Mouse (Mus musculus) left cerebral cortex, adult 9 months (tissue): ENCODE data around the gene Ficd.

Source experiments
- DNase-seq, 2 experiments: peaks; one replicate each; pipeline ENCODE4 v3.0.0; 2022; ENCODE audit warnings: low spot score in 2 of 2

Gene Ficd

DNA sequence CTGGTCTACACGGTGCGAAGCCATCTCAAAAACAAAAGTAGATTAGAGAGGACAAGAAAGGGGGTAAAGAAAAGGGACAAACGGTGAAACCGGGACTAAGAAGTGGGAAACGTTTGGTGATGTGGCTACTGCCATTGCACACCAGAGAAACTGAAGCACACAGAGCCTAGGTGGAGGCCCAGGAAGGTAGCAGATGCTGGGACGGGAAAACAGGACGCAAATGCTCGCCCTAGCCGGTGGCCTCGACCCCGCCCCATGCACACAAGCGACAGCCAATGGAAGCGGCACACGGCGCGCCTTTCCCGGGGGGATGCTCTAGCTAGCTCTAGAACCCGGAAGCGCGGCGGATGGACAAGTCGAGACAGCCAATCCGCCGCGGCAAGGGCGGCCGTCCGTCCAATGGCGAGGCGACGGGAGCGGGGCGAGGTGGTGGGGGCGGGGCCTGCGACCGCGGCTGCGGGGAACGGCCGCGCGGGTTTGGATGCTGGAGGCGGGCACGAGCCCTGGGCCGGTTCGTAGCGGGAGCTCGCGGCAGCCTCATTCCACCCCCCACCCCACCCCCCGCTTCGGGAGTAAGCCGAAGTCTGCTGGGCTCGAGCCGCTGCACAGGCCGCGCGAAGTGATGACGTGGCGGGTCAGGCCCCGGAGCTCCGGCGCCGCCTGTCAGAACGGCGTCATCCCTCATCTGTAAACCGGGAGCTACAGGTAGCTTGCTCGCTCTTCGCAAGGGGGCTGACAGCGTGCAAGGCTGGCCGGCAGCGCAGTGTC lies at the start of gene Ficd:
TSS of gene Ficd (plus strand) at position 459 of the 768 bp plus-strand sequence.
- peak; percentile 80 to 89 for DNase-seq

GRCm38 (mm10) chr5:113687514-113687913 lies 48.1 kb upstream of the Ficd start:
- no peak for DNase-seq

GRCm38 (mm10) chr5:113690069-113690548 lies 45.5 kb upstream of the Ficd start:
- no peak for DNase-seq

- no peak for DNase-seq
Measured at GRCm38 (mm10) chr5:113690866-113691265, 44.7 kb upstream of the Ficd start.

DNA sequence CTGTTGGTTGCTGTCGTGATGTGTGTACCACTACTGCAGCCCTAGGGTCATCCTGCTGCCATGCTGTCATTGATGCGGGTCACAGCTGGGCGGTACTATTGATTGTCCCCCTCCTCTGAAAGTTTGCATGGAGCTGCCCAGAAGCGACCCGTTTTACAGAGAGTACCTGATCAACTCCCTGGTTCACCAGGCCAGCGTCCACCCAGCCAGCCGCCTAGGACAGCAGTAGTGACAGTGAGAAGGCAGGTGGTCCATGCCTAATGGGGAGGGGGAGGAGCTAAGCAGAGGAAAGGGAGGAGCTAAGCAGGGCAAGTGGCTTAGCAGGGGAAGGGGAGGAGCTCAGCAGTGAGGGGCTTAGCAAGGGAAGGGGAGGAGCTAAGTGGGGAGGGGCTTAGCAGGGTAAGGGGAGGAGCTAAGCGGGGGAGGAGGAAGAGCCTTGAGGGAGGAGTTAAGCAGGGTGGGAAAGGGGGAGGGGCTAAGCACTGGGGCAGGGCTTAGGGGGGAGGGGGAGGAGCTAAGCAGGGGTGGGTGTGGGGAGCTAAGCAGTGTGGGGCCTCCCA lies 42.3 kb upstream of the Ficd start:
- DNase-seq, result no peak

- no peak for DNase-seq
Measured at GRCm38 (mm10) chr5:113694000-113694399, 41.6 kb upstream of the Ficd start.

DNA sequence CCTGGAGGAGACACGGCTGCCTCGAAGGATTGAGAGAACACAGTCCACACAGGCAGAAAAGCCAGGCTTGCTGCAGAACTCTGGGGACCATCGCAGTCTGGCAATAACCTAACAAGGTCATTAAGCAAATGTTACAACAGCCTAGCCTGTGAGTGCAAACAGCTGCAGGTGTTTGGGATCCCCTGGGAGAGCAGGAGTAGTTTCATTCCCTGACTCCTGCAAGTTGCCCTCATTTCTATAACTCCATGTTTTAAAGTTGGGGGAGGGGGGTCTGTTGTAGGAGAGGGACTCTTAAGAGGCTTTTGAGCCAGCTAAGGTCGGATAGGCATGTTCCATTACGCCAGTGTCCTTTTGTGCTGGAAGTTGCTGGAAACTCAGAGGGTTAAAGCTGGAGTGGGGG lies 41.2 kb upstream of the Ficd start:
- DNase-seq, result no peak

DNA sequence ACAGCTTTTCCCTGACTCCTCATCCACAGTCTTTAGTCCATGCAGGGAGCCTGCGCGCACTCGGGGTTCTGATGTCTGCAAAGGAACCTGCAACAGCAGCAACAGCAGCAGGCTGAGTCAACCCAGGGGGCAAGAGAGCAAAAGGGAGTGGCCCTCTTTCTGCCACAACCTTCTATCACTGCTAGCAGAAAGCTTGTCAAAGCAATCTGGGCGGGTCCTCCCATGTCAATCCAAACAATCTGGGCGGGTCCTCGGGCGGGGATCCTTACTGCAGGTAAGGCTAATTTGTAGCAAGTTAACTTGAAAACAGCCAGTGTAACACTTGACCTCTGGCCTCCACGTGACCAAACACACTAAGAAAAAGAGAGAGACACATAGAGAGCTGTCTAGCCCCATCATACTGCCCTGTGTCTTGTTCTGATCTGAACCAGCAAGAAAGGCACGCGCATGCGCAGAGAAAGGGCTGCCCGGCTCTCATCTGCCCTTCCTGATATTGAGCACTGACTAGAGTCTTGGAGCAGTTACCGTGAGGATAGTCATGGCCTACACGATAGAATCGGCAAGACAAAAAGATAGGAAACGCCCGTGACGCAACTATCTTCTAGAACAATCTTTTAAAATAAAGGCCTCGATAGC lies 35.1 kb upstream of the Ficd start:
- no peak for DNase-seq

DNA sequence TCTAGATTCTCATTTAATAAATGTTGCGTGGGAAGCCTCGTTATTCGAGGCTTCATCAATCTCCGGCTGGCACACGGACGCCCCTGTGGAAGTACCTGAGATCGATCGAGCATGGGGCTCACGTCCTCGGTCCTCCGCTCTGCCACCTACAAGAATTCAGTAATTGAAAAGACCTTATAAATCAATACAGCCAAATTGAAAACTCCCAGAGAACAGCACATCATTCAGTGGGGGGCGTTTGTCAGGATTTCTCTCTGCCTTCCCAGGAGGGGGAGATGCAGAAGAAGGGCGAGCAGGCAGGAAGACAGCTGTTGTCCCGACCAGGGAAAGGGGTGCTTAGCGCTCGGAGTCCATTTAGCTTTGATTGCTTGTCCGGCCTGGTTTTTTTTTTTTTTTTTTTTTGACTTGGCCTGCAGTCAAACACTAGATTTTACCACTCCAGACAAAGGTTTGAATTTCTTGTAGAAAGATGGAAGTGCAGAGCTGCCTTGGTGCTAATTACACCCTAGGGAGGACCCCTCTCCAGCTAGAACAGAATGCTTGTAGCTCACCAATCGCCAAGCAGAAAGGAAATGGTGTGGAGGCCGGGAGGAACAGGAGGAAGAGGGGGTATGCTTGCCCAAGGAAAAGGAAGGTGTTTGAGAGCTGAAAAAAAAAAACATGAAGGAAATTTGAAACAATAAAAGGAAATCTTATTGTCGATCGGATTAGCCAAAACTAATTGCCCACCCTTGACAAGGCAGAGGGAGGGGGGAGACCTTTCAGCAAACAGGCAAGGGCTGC lies 31.6 kb upstream of the Ficd start:
- DNase-seq, result no peak

GRCm38 (mm10) chr5:113712861-113713260 lies 22.7 kb upstream of the Ficd start:
- DNase-seq, result no peak

DNA sequence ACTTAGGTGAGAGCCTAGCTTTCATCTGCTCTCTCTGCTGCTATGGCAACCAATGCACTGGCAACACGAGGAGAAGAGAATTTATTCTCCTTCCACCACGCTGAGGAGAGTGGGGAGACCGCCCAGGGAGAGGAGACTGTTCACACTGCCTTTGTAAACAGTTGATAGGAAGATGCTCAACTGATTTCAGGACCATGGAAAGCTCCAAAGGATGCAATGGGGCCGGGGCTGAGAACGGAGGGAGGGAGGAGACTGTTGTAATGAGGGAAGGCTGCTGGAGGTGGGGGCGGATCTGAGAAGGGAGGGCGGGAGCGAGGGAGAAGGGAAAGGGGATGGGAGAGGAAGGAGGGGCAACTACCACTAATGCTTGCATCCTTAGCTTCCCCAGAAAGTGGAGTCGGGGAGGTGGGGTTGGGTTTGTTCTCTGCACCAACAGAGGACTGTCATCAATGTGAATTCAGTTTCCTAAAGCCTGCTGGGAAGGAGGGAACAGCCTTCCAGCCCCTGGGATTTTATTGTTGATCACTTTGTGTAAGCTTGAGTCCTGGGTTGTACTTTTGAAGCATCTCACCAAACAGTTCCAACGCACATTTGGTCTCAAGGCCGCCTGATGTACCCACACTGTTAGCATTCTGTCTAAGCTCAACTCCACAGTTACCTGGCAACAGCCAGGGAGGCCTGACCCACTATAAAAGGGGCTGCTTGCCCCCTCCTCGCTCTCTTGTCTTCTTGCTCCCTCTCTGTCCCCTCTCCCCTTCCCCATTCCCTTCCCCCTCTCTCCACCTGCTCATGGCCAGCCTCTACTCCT lies 18.8 kb upstream of the Ficd start:
- DNase-seq, result peak in 1 of 2 experiments; percentile 77

DNA sequence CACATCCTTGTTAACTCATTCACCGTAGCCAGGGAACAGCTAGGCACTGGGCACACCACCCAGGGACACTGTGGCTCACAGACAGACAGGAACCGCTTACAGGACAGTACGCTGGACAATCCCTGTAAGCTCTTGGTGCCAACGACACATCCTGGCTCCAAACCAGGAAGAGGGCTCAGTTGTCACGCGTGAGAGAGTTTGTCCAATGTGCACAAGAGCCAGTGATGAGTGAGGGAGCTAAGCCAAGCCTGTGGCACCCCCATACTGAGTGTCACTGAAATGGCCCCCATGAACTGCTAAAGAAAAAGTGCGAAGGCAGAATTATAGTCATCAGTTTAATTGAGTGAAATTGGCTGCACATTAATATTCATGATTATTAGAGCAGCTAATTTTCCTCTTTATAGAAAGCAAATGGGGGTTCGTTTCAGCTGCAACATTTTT lies 16.4 kb upstream of the Ficd start:
- DNase-seq, result no peak

- DNase-seq, result no peak
Measured at GRCm38 (mm10) chr5:113722224-113723013, 13.2 kb upstream of the Ficd start.

DNA sequence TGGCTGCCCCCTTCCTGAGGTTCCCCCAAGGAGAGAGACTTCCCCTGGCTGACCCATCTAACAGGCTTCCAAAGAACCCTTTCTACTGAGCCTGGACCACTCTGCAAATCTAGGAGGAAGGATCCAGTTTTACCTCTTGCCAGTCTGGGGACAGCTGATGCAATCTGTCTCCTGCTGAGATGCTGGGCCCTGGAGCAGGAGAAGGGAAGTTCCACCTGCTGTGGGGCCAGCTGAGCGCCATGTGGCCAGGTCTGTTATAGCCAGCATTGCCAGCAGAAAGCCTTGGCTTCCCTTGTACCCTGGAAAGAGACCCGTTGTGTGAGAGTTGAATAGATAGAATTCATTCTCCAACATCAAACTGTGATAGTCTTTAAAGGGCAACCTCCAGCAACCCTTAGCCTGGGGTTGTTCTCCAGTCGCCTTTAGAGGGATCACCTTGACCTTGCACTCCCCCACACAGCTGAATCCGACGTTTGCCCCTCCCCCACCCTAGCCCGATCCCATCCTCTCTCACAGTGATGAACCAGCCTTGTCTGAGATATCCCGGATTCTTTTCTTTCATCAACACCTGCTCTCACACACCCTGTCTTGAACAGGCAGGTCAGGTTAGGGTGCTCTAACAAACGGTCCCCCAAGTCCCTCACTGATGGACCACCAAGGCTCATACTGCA lies 11.9 kb upstream of the Ficd start:
- no peak for DNase-seq

GRCm38 (mm10) chr5:113724446-113724845 lies 11.2 kb upstream of the Ficd start, which contains the start of gene 1700069L16Rik:
1700069L16Rik (minus strand) TSS chr5:113724772.
- DNase-seq, result peak in 1 of 2 experiments; percentile 87

- DNase-seq, result no peak
Measured at GRCm38 (mm10) chr5:113725417-113725816, 10.2 kb upstream of the Ficd start.

DNA sequence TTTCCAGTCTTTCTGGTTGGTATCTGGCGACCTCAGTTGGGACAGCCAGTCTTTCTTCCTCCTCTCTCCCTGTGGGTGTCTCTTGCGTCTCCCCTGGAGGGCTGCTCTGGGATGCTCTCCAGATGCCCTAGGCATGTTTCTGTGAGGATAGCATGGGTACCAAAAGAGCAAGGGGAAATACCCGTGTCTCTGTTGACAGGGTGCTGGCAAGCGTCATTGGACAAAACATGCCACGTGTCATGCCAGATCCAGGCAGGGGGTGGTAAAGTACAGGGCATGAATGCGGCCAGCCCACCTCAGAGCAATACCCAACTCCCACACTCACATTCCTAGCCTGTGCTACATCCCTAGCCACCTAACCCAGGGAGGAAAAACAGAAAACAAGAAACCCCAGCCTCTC lies 9.0 kb upstream of the Ficd start:
- DNase-seq, result no peak

DNA sequence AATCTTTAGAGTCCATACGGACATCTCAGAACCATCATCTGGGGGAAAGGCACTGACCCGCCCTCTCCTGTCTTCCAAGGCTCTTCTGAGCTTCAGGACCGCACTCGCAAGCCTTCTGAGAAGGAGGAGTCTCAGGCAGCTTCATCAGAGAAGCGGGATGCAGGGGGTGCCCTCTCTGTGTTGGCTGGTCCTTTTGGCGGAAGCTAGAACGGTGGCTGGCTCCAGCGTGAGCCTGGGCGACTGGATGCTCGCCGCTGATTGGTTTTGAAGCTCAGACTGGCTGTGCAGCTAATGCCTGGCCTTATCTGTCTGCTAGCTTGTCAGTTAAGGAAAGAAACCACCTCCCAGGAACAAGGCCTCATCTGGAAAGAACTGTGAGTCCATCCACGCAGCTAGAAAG lies 8.4 kb upstream of the Ficd start:
- DNase-seq, result no peak

- DNase-seq, result no peak
Measured at GRCm38 (mm10) chr5:113728011-113728410, 7.6 kb upstream of the Ficd start.

DNA sequence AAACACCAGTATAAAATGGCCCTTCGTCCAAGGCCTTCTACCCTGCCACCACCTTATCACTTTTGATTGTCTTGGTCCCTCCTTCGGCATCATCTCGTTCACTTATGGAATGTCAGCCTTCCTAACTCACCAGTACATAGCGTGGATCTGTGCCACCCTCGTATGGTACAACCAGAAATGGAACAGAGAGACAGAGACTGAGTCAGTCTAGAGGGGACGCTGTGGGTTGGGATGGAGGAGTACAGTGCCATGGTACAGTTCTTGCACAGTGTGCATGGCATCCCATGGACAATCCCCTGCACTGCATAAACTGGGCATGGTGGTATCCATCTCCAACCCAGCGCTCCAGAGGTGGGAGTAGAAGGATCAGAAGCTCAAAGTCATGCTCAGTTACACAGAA lies 6.9 kb upstream of the Ficd start:
- no peak for DNase-seq
